Mouse (Mus musculus): ENCODE results near the gene Adra2c. TPM values are rescaled to one million over a fixed set of nuclear protein-coding genes. Genes with fewer than 3 reads are reported as not detected.

Adra2c gene
- polyA plus RNA-seq, 1 experiment: 0.10 TPM

- Histone ChIP-seq H3K4me3 (ENCODE audit: control insufficient read depth, low read depth, low read length) (peak overlapping the region; percentile 11; the same call in 1 of the 2 replicates), H3K27ac (ENCODE audit: control insufficient read depth, insufficient read depth, low read depth, low read length) (no peak overlapping the region), H3K4me1 (ENCODE audit: control insufficient read depth, insufficient read depth, low read length) (peaks cover 18% of the 10 kb centered on the region), H3K36me3 (ENCODE audit: control insufficient read depth, insufficient read depth, low read length) (no peaks in the 10 kb centered on the region), H3K27me3 (ENCODE audit: control insufficient read depth, insufficient read depth, low read length) (no peaks in the 10 kb centered on the region)
- TF ChIP-seq CTCF (IDR thresholded peaks at IDR 0.05; ENCODE audit: control insufficient read depth, insufficient read depth, insufficient replicate concordance, low read depth, low read length) (no peak), POLR2A (IDR thresholded peaks at IDR 0.05; ENCODE audit: control insufficient read depth, low read depth, low read length) (no peak)
Measured at GRCm38 (mm10) chr5:35280002-35280782, 2.1 kb downstream of the Adra2c start.

GRCm38 (mm10) chr5:35280783-35281165 is 2.7 kb downstream of the Adra2c start:
- Histone ChIP-seq H3K4me3 (ENCODE audit: control insufficient read depth, low read depth, low read length) (peak overlapping the region; percentile 2), H3K36me3 (ENCODE audit: control insufficient read depth, insufficient read depth, low read length) (no peaks in the 10 kb centered on the region), H3K27ac (ENCODE audit: control insufficient read depth, insufficient read depth, low read depth, low read length) (no peak overlapping the region), H3K27me3 (ENCODE audit: control insufficient read depth, insufficient read depth, low read length) (no peaks in the 10 kb centered on the region), H3K4me1 (ENCODE audit: control insufficient read depth, insufficient read depth, low read length) (peaks cover 18% of the 10 kb centered on the region)
- TF ChIP-seq POLR2A (IDR thresholded peaks at IDR 0.05; ENCODE audit: control insufficient read depth, low read depth, low read length) (no peak), CTCF (IDR thresholded peaks at IDR 0.05; ENCODE audit: control insufficient read depth, insufficient read depth, insufficient replicate concordance, low read depth, low read length) (no peak)

DNA sequence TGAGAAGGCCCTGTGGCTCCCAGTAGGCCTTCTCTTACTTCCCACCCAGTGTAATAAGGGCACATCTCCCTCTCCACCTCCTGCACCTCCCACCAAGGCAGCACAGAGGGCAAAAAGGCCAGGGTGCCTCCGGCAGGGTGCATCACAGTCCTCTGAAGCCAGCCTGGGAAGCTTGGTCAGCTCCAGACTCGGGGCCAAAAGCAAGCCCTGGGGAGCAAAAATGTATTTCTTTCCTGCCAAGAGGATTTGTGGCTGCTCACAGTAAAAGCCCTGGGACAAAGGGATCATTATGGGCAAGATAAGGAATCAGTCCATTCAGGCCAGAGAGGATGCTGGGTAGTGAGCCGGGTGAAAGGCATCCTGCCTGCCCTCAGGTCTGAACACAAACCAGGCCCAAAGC is 7.2 kb downstream of the Adra2c start:
- H3K4me1 ChIP-seq (ENCODE audit: control insufficient read depth, insufficient read depth, low read length): peaks cover 4% of the 10 kb centered on the region; the same call in 1 of the 2 replicates
- H3K27ac ChIP-seq (ENCODE audit: control insufficient read depth, insufficient read depth, low read depth, low read length): no peak overlapping the region
- no peak overlapping the region for H3K4me3 ChIP-seq (ENCODE audit: control insufficient read depth, low read depth, low read length)
- TF ChIP-seq POLR2A (IDR thresholded peaks at IDR 0.05; ENCODE audit: control insufficient read depth, low read depth, low read length) (no peak), CTCF (IDR thresholded peaks at IDR 0.05; ENCODE audit: control insufficient read depth, insufficient read depth, insufficient replicate concordance, low read depth, low read length) (no peak)
- no peaks in the 10 kb centered on the region for H3K27me3 ChIP-seq (ENCODE audit: control insufficient read depth, insufficient read depth, low read length)
- H3K36me3 ChIP-seq (ENCODE audit: control insufficient read depth, insufficient read depth, low read length): no peaks in the 10 kb centered on the region

DNA sequence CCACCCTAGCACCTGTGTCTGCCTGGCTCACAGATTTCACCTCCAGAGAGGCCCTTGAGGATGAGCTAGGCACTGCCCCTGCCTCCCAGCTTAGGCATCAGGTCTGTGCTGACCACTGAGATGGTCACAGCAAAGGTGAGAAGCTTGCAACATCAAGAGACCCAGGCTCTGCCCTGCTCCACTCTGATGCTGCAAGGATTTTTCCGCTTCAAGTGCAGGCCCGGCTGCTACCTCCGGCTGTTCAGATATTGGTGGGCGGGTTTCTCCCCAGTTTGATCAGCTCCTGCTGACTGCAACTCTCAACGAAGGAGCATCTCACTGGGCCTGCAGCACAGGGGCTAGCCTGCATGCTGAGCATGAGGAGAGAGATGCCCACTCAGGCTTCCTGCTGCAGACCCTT is 8.1 kb downstream of the Adra2c start:
- H3K27me3 ChIP-seq (ENCODE audit: control insufficient read depth, insufficient read depth, low read length): no peaks in the 10 kb centered on the region
- H3K27ac ChIP-seq (ENCODE audit: control insufficient read depth, insufficient read depth, low read depth, low read length): no peak overlapping the region
- no peaks in the 10 kb centered on the region for H3K36me3 ChIP-seq (ENCODE audit: control insufficient read depth, insufficient read depth, low read length)
- no peak for TF ChIP-seq CTCF (IDR thresholded peaks at IDR 0.05; ENCODE audit: control insufficient read depth, insufficient read depth, insufficient replicate concordance, low read depth, low read length)
- TF ChIP-seq POLR2A (IDR thresholded peaks at IDR 0.05; ENCODE audit: control insufficient read depth, low read depth, low read length): no peak
- no peak overlapping the region for H3K4me3 ChIP-seq (ENCODE audit: control insufficient read depth, low read depth, low read length)
- H3K4me1 ChIP-seq (ENCODE audit: control insufficient read depth, insufficient read depth, low read length): no peaks in the 10 kb centered on the region; the same call in 1 of the 2 replicates

- no peaks in the 10 kb centered on the region for H3K27me3 ChIP-seq (ENCODE audit: control insufficient read depth, insufficient read depth, low read length)
Measured at GRCm38 (mm10) chr5:35299621-35300020, 21.5 kb downstream of the Adra2c start.

GRCm38 (mm10) chr5:35304191-35304590 is 26.1 kb downstream of the Adra2c start:
- Histone ChIP-seq H3K4me1 (ENCODE audit: control insufficient read depth, insufficient read depth, low read length) (no peaks in the 10 kb centered on the region), H3K36me3 (ENCODE audit: control insufficient read depth, insufficient read depth, low read length) (no peaks in the 10 kb centered on the region), H3K4me3 (ENCODE audit: control insufficient read depth, low read depth, low read length) (no peak overlapping the region), H3K27ac (ENCODE audit: control insufficient read depth, insufficient read depth, low read depth, low read length) (no peak overlapping the region), H3K27me3 (ENCODE audit: control insufficient read depth, insufficient read depth, low read length) (no peaks in the 10 kb centered on the region)
- TF ChIP-seq POLR2A (IDR thresholded peaks at IDR 0.05; ENCODE audit: control insufficient read depth, low read depth, low read length): no peak

More at GRCm38 (mm10) chr5:35299621-35300020, 21.5 kb downstream of the Adra2c start:
- Histone ChIP-seq H3K4me1 (ENCODE audit: control insufficient read depth, insufficient read depth, low read length) (no peaks in the 10 kb centered on the region), H3K36me3 (ENCODE audit: control insufficient read depth, insufficient read depth, low read length) (no peaks in the 10 kb centered on the region), H3K4me3 (ENCODE audit: control insufficient read depth, low read depth, low read length) (no peak overlapping the region), H3K27ac (ENCODE audit: control insufficient read depth, insufficient read depth, low read depth, low read length) (no peak overlapping the region)
- TF ChIP-seq POLR2A (IDR thresholded peaks at IDR 0.05; ENCODE audit: control insufficient read depth, low read depth, low read length) (no peak), CTCF (IDR thresholded peaks at IDR 0.05; ENCODE audit: control insufficient read depth, insufficient read depth, insufficient replicate concordance, low read depth, low read length) (no peak)

GRCm38 (mm10) chr5:35305332-35305731 is 27.2 kb downstream of the Adra2c start:
- TF ChIP-seq CTCF (IDR thresholded peaks at IDR 0.05; ENCODE audit: control insufficient read depth, insufficient read depth, insufficient replicate concordance, low read depth, low read length) (no peak), POLR2A (IDR thresholded peaks at IDR 0.05; ENCODE audit: control insufficient read depth, low read depth, low read length) (no peak)
- H3K4me1 ChIP-seq (ENCODE audit: control insufficient read depth, insufficient read depth, low read length): no peaks in the 10 kb centered on the region
- H3K27me3 ChIP-seq (ENCODE audit: control insufficient read depth, insufficient read depth, low read length): no peaks in the 10 kb centered on the region
- H3K36me3 ChIP-seq (ENCODE audit: control insufficient read depth, insufficient read depth, low read length): no peaks in the 10 kb centered on the region
- H3K4me3 ChIP-seq (ENCODE audit: control insufficient read depth, low read depth, low read length): no peak overlapping the region
- H3K27ac ChIP-seq (ENCODE audit: control insufficient read depth, insufficient read depth, low read depth, low read length): no peak overlapping the region

All from testis, adult 2 months (tissue).